Mouse (Mus musculus) MN1 (cell line): ENCODE measurements at regions not wholly inside any gene's neighbourhood (a gene's known extent, or its start where the extent isn't known, plus 50 kb on each side); places are given as distances from the start of the nearest gene placed in this dataset.

ENCODE experiments used
- DNase-seq: peaks from one replicate; pipeline ENCODE4 v3.0.0-alpha.2; 2016; ENCODE audit warnings: low spot score

GRCm38 (mm10) chr10:57319171-57319570, 167.0 kb upstream of the Hsf2 start:
- DNase-seq, result no peak

GRCm38 (mm10) chr10:57322717-57323424, 163.3 kb upstream of the Hsf2 start:
- DNase-seq, result no peak

- DNase-seq, result no peak
Observed at GRCm38 (mm10) chr10:57324226-57324625, 162.0 kb upstream of the Hsf2 start.

- DNase-seq, result peak; percentile 14
Observed at GRCm38 (mm10) chr10:57362781-57363180, 123.4 kb upstream of the Hsf2 start.
